Mouse (Mus musculus) lung, embryonic 15.5 days (tissue): Measurements from ENCODE around the gene Diras2. TPM values are rescaled to one million over a fixed set of nuclear protein-coding genes. Genes with fewer than 3 reads are reported as not detected.
"Not testable (repeated sequence)": the region's sequence is repeated elsewhere in the genome, so short reads cannot be mapped to it uniquely, and the experiment has no call there.

ENCODE experiments used
- ATAC-seq: fragments of 200-750 bp; cut with Nextera tagmentation; 2 replicates; pipeline ENCODE4 v1.8.0; 2017; ENCODE audit warnings: moderate number of reproducible peaks, borderline replicate concordance; ENCODE audit not compliant: low FRiP score, low TSS enrichment; ENCODE audit errors: extremely low read depth
- H3K27ac ChIP-seq: fragments of 300-500 bp; sonication (generic); 2 replicates; pipeline ENCODE4 v1.5.1; 2015; ENCODE audit warnings: moderate library complexity, mild to moderate bottlenecking, inconsistent platforms
- H3K27me3 ChIP-seq: fragments of 300-500 bp; sonication (generic); 2 replicates; pipeline ENCODE4 v1.6.1; 2015; ENCODE audit warnings: inconsistent platforms
- H3K36me3 ChIP-seq: fragments of 300-500 bp; sonication (generic); 2 replicates; pipeline ENCODE4 v1.6.1; 2015; ENCODE audit warnings: inconsistent platforms
- H3K4me1 ChIP-seq: fragments of 300-500 bp; sonication (generic); 2 replicates; pipeline ENCODE4 v1.6.1; 2015; ENCODE audit warnings: inconsistent platforms
- H3K4me2 ChIP-seq: fragments of 300-500 bp; sonication (generic); 2 replicates; pipeline ENCODE4 v1.6.1; 2015; ENCODE audit warnings: inconsistent platforms, mild to moderate bottlenecking, moderate library complexity
- H3K4me3 ChIP-seq: fragments of 300-500 bp; sonication (generic); 2 replicates; pipeline ENCODE4 v1.5.1; 2015; ENCODE audit warnings: mild to moderate bottlenecking, inconsistent platforms
- H3K9ac ChIP-seq: fragments of 300-500 bp; sonication (generic); 2 replicates; pipeline ENCODE4 v1.6.1; 2015; ENCODE audit warnings: inconsistent platforms
- H3K9me3 ChIP-seq: fragments of 300-500 bp; sonication (generic); 2 replicates; pipeline ENCODE4 v1.6.1; 2016; ENCODE audit warnings: inconsistent platforms
- WGBS: fragments of 180-500 bp; shearing (Covaris S2); methylation state at CpG from one replicate; pipeline ENCODE4 v1.1.7; 2015; 5-methylcytosine and 5-hydroxymethylcytosine counted together
- polyA plus RNA-seq: library from polyadenylated mRNA; unstranded; fragments of >200 nt; fragmentation: Nextera tagmentation; extraction: Ambion mirVana; gene quantifications from 2 replicates; pipeline ENCODE4 v1.2.1, GENCODE M21; 2015

Gene Diras2
- polyA plus RNA-seq, 1 experiment from 2014 or later, result 0.36 TPM

GRCm38 (mm10) chr13:52510172-52510880 lies 20.8 kb downstream of the Diras2 start:
- WGBS, result 48% methylated on average over 4 of the region's 4 CpGs

DNA sequence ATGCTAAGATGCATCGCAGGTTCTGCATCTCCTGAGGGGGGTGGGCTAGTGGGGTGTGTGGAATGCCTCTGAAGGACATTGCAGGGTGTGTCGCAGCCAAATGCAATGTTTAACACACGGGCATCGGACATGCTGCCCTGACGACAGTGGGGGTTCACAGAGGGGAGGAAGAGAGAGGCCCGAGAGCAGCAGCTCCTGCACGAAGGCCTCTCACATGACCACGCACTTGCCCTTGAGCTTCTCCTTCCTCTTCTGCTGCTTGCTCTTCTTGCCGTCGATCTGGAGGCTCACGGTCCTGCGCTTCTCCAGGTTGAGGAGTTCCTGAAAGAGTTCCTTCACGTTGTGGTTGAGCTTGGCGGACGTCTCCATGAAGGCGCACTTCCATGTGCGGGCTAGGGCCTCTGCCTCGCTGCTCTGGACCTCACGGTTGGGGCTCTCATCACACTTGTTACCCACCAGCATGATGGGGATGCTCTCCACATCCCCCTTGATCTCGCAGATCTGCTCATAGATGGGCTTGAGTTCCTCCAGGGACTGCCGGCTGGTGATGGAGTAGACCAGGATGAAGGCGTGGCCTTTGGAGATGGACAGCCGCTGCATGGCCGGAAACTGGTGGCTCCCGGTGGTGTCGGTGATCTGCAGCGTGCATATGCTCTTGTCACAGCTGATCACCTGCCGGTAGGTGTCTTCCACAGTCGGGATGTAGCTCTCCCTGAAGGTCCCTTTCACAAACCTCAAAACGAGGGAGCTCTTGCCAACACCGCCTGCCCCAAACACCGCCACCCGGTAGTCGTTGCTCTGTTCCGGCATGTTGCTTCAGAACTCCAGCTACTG lies 23.4 kb downstream of the Diras2 start:
- Histone ChIP-seq H3K36me3 (no peaks in the 10 kb centered on the region), H3K9ac (no peak overlapping the region), H3K4me3 (no peak overlapping the region), H3K27me3 (no peaks in the 10 kb centered on the region), H3K4me1 (no peaks in the 10 kb centered on the region), H3K27ac (no peak overlapping the region), H3K4me2 (no peak overlapping the region), H3K9me3 (no peaks in the 10 kb centered on the region)
- WGBS, result 88% methylated on average over 35 of the region's 35 CpGs
- ATAC-seq, result no peak

More at GRCm38 (mm10) chr13:52510172-52510880, 20.8 kb downstream of the Diras2 start:
- H3K4me1 ChIP-seq, result no peaks in the 10 kb centered on the region
- H3K27me3 ChIP-seq, result no peaks in the 10 kb centered on the region
- H3K27ac ChIP-seq, result no peak overlapping the region
- no peak overlapping the region for H3K9ac ChIP-seq
- no peaks in the 10 kb centered on the region for H3K36me3 ChIP-seq
- no peaks in the 10 kb centered on the region for H3K9me3 ChIP-seq
- H3K4me3 ChIP-seq, result no peak overlapping the region
- no peak for ATAC-seq
- no peak overlapping the region for H3K4me2 ChIP-seq

DNA sequence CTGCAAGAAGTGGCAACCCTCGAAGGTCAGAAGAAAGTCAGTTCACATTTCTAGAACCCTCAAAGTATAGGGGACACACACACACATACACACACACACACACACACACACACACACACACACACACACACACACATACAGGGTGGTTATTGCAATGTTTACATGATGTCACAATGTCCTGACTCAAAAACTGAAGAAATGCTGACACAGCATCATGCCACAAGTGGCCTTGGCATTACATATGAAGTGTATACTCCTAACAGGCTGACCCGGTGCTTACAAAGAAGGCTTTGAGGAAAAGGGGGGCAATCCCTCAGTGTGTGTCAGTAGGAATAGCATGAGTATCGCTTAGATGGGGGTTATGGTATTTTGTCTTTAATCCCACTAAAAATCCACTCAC lies 24.3 kb downstream of the Diras2 start:
- ATAC-seq, H3K4me1 ChIP-seq, H3K4me2 ChIP-seq, H3K27me3 ChIP-seq, H3K36me3 ChIP-seq, H3K9me3 ChIP-seq, H3K9ac ChIP-seq, H3K4me3 ChIP-seq, H3K27ac ChIP-seq: not testable (repeated sequence)
- WGBS, result 66% methylated on average over 3 of the region's 3 CpGs

GRCm38 (mm10) chr13:52505683-52506285 lies 25.3 kb downstream of the Diras2 start:
- not testable (repeated sequence) for ATAC-seq
- WGBS, result 79% methylated on average over 5 of the region's 5 CpGs

GRCm38 (mm10) chr13:52501686-52502085 lies 29.4 kb downstream of the Diras2 start:
- H3K4me3 ChIP-seq, result no peak overlapping the region
- H3K9me3 ChIP-seq, result no peaks in the 10 kb centered on the region
- no peak overlapping the region for H3K4me2 ChIP-seq
- H3K4me1 ChIP-seq, result no peaks in the 10 kb centered on the region
- no peak overlapping the region for H3K9ac ChIP-seq
- H3K36me3 ChIP-seq, result no peaks in the 10 kb centered on the region
- WGBS, result 48% methylated on average over 8 of the region's 8 CpGs
- H3K27ac ChIP-seq, result no peak overlapping the region
- H3K27me3 ChIP-seq, result no peaks in the 10 kb centered on the region
- no peak; the same call in 1 of the 2 replicates for ATAC-seq

More at GRCm38 (mm10) chr13:52505683-52506285, 25.3 kb downstream of the Diras2 start:
- not testable (repeated sequence) for H3K4me1 ChIP-seq, H3K27ac ChIP-seq, H3K9me3 ChIP-seq, H3K36me3 ChIP-seq, H3K27me3 ChIP-seq, H3K4me2 ChIP-seq, H3K4me3 ChIP-seq, H3K9ac ChIP-seq

DNA sequence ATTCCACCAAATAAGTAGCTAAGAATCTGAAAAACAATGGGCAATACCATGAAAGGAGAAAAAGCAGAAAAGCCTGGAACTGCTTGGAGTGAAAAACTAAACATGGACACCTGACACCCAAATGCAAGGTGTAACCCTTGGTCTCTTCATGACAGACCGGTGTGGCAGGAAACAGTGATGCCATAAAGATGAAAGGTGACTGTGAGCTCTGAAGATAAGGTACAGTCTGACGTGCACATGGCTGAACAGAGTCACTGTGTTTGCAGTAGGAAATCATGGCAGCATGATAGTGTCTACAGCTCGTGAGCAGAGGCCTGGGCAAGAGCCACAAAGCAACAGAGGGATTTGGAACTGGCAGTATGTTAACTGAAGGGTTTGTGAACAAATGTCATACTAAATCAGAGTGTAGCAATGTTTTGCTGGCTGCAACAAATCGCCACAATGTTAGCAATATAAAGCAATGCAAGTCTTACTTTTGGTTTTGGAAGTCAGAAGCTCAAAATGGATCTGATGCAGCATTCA lies 34.0 kb downstream of the Diras2 start:
- H3K27ac ChIP-seq, result no peak overlapping the region
- WGBS, result 41% methylated on average over 4 of the region's 4 CpGs
- no peak for ATAC-seq
- no peaks in the 10 kb centered on the region for H3K27me3 ChIP-seq
- H3K4me1 ChIP-seq, result no peaks in the 10 kb centered on the region
- H3K4me2 ChIP-seq, result no peak overlapping the region
- no peaks in the 10 kb centered on the region for H3K36me3 ChIP-seq
- no peak overlapping the region for H3K4me3 ChIP-seq
- H3K9ac ChIP-seq, result no peak overlapping the region
- H3K9me3 ChIP-seq, result no peaks in the 10 kb centered on the region

DNA sequence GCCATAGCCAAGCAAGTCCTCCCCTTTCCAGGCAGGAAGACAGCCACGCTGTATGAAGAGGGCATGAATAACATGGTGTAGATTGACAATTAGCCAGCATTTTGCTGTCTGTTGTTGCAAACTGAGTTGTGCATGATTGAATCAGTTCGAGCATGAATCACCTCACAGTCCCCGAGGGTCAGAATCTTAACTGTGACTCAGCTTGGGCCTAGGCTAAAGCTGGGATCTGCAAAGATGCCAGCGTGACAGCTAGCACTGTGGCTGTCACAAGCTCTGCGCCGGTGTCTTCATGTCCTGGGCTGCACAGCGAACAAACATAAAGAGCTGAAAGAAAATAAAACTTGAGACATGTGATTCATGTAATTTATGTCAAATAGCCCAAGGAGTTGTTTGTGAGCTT lies 42.3 kb downstream of the Diras2 start:
- 91% methylated on average over 7 of the region's 7 CpGs for WGBS
- Histone ChIP-seq H3K4me2 (no peak overlapping the region), H3K4me1 (no peaks in the 10 kb centered on the region), H3K4me3 (no peak overlapping the region), H3K27ac (no peak overlapping the region), H3K36me3 (no peaks in the 10 kb centered on the region), H3K27me3 (no peaks in the 10 kb centered on the region), H3K9me3 (no peaks in the 10 kb centered on the region; the same call in 1 of the 2 replicates), H3K9ac (no peak overlapping the region)
- ATAC-seq, result no peak

GRCm38 (mm10) chr13:52484064-52484463 lies 47.0 kb downstream of the Diras2 start:
- H3K27me3 ChIP-seq, result no peaks in the 10 kb centered on the region
- H3K36me3 ChIP-seq, result no peaks in the 10 kb centered on the region
- no peaks in the 10 kb centered on the region for H3K4me1 ChIP-seq
- H3K9ac ChIP-seq, result no peak overlapping the region
- ATAC-seq, result no peak
- H3K4me2 ChIP-seq, result no peak overlapping the region
- H3K27ac ChIP-seq, result no peak overlapping the region
- 60% methylated on average over 4 of the region's 4 CpGs for WGBS
- no peak overlapping the region for H3K4me3 ChIP-seq
- H3K9me3 ChIP-seq, result no peaks in the 10 kb centered on the region

GRCm38 (mm10) chr13:52481786-52482185 lies 49.3 kb downstream of the Diras2 start:
- no peak for ATAC-seq
- Histone ChIP-seq H3K9ac (no peak overlapping the region), H3K4me1 (no peaks in the 10 kb centered on the region), H3K36me3 (no peaks in the 10 kb centered on the region), H3K4me2 (no peak overlapping the region), H3K27ac (no peak overlapping the region), H3K27me3 (no peaks in the 10 kb centered on the region), H3K9me3 (no peaks in the 10 kb centered on the region), H3K4me3 (no peak overlapping the region)
- 64% methylated on average over 2 of the region's 2 CpGs for WGBS

GRCm38 (mm10) chr13:52479146-52479545 lies 51.9 kb downstream of the Diras2 start:
- Histone ChIP-seq H3K27ac (no peak overlapping the region), H3K4me2 (no peak overlapping the region), H3K36me3 (no peaks in the 10 kb centered on the region), H3K4me3 (no peak overlapping the region), H3K4me1 (no peaks in the 10 kb centered on the region), H3K27me3 (no peaks in the 10 kb centered on the region), H3K9me3 (no peaks in the 10 kb centered on the region), H3K9ac (no peak overlapping the region)
- WGBS, result 85% methylated on average over 5 of the region's 5 CpGs
- ATAC-seq, result no peak

DNA sequence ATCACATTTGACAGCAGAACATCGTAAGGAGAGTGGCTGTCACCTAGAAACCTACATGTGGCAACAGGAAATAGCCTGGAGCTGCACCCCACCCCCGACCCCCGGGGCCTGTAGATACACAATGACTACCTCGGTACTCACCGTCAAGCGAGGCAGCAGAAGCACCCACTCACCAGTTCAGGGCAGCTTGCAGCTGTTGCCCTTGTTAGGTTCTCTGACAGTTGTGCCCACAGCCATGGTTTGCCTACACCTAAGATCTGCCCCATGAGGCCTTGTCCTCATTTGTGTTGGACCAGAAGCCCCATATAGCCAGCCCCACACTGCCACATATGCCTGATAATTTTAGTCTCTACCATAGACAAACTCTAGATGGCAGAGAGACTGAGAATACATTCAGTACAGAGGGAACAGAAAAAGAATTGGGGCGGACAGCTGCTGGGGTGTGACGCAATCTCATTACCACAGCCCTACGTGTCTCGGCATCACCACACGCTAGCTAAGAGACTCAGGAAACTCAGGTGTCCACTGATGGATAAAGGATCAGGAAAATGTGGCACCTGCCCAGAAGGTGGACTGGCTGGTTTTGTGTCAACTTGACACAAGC lies 54.0 kb downstream of the Diras2 start:
- Histone ChIP-seq H3K9ac (no peak overlapping the region), H3K4me3 (no peak overlapping the region), H3K27me3 (no peaks in the 10 kb centered on the region), H3K27ac (no peak overlapping the region), H3K36me3 (no peaks in the 10 kb centered on the region), H3K9me3 (no peaks in the 10 kb centered on the region), H3K4me1 (no peaks in the 10 kb centered on the region), H3K4me2 (no peak overlapping the region)
- ATAC-seq, result no peak
- 87% methylated on average over 11 of the region's 11 CpGs for WGBS
